Mouse (Mus musculus): ENCODE data around the gene Eno2.

- TF ChIP-seq GATA1 (IDR thresholded peaks at IDR 0.05; ENCODE audit: borderline replicate concordance, low read length) (no peak), FLI1 (IDR thresholded peaks at IDR 0.05; ENCODE audit: low read length) (no peak)
These were observed 23.2 kb downstream of the Eno2 start for GRCm38 (mm10) chr6:124746296-124746605.
